Mouse (Mus musculus) lung, embryonic 15.5 days (tissue): ENCODE measurements around the gene Slc35b2. TPM values are rescaled to one million over a fixed set of nuclear protein-coding genes. Genes with fewer than 3 reads are reported as not detected.

Source experiments
- ATAC-seq: fragments of 200-750 bp; cut with Nextera tagmentation; 2 replicates; pipeline ENCODE4 v1.8.0; 2017; ENCODE audit warnings: moderate number of reproducible peaks, borderline replicate concordance; ENCODE audit not compliant: low FRiP score, low TSS enrichment; ENCODE audit errors: extremely low read depth
- H3K27ac ChIP-seq: fragments of 300-500 bp; sonication (generic); 2 replicates; pipeline ENCODE4 v1.5.1; 2015; ENCODE audit warnings: moderate library complexity, mild to moderate bottlenecking, inconsistent platforms
- H3K27me3 ChIP-seq: fragments of 300-500 bp; sonication (generic); 2 replicates; pipeline ENCODE4 v1.6.1; 2015; ENCODE audit warnings: inconsistent platforms
- H3K36me3 ChIP-seq: fragments of 300-500 bp; sonication (generic); 2 replicates; pipeline ENCODE4 v1.6.1; 2015; ENCODE audit warnings: inconsistent platforms
- H3K4me1 ChIP-seq: fragments of 300-500 bp; sonication (generic); 2 replicates; pipeline ENCODE4 v1.6.1; 2015; ENCODE audit warnings: inconsistent platforms
- H3K4me2 ChIP-seq: fragments of 300-500 bp; sonication (generic); 2 replicates; pipeline ENCODE4 v1.6.1; 2015; ENCODE audit warnings: inconsistent platforms, mild to moderate bottlenecking, moderate library complexity
- H3K4me3 ChIP-seq: fragments of 300-500 bp; sonication (generic); 2 replicates; pipeline ENCODE4 v1.5.1; 2015; ENCODE audit warnings: mild to moderate bottlenecking, inconsistent platforms
- H3K9ac ChIP-seq: fragments of 300-500 bp; sonication (generic); 2 replicates; pipeline ENCODE4 v1.6.1; 2015; ENCODE audit warnings: inconsistent platforms
- H3K9me3 ChIP-seq: fragments of 300-500 bp; sonication (generic); 2 replicates; pipeline ENCODE4 v1.6.1; 2016; ENCODE audit warnings: inconsistent platforms
- WGBS: fragments of 180-500 bp; shearing (Covaris S2); methylation state at CpG from one replicate; pipeline ENCODE4 v1.1.7; 2015; 5-methylcytosine and 5-hydroxymethylcytosine counted together
- polyA plus RNA-seq: library from polyadenylated mRNA; unstranded; fragments of >200 nt; fragmentation: Nextera tagmentation; extraction: Ambion mirVana; gene quantifications from 2 replicates; pipeline ENCODE4 v1.2.1, GENCODE M21; 2015

Slc35b2 gene
- polyA plus RNA-seq, 1 experiment from 2014 or later, result 141 TPM

- H3K4me2 ChIP-seq, result peak overlapping the region; percentile 94
- no peak overlapping the region for H3K27ac ChIP-seq
- no peak for ATAC-seq
- H3K9ac ChIP-seq, result no peak overlapping the region
- H3K4me1 ChIP-seq, result peaks cover 10% of the 10 kb centered on the region
- WGBS, result 52% methylated on average over 3 of the region's 3 CpGs
- no peaks in the 10 kb centered on the region for H3K36me3 ChIP-seq
- peaks cover 28% of the 10 kb centered on the region for H3K27me3 ChIP-seq
- no peaks in the 10 kb centered on the region for H3K9me3 ChIP-seq
- peak overlapping the region; percentile 55 for H3K4me3 ChIP-seq
Measured at GRCm38 (mm10) chr17:45556514-45557245, 7.0 kb upstream of the Slc35b2 start.

GRCm38 (mm10) chr17:45557246-45557824, 6.3 kb upstream of the Slc35b2 start:
- 56% methylated on average over 7 of the region's 7 CpGs for WGBS
- Histone ChIP-seq H3K27me3 (peaks cover 28% of the 10 kb centered on the region), H3K4me3 (no peak overlapping the region)

GRCm38 (mm10) chr17:45557998-45558862, 5.4 kb upstream of the Slc35b2 start:
- H3K9me3 ChIP-seq, result no peaks in the 10 kb centered on the region
- H3K27me3 ChIP-seq, result peaks cover 24% of the 10 kb centered on the region
- ATAC-seq, result no peak
- WGBS, result 56% methylated on average over 16 of the region's 16 CpGs
- no peak overlapping the region for H3K4me2 ChIP-seq
- H3K4me1 ChIP-seq, result peaks cover 7% of the 10 kb centered on the region
- no peak overlapping the region for H3K4me3 ChIP-seq
- H3K27ac ChIP-seq, result no peak overlapping the region
- H3K36me3 ChIP-seq, result no peaks in the 10 kb centered on the region
- H3K9ac ChIP-seq, result no peak overlapping the region

More at GRCm38 (mm10) chr17:45557246-45557824, 6.3 kb upstream of the Slc35b2 start:
- Histone ChIP-seq H3K4me2 (peak overlapping the region; percentile 94; the same call in 1 of the 2 replicates), H3K9me3 (no peaks in the 10 kb centered on the region), H3K27ac (no peak overlapping the region), H3K9ac (no peak overlapping the region), H3K36me3 (no peaks in the 10 kb centered on the region), H3K4me1 (peaks cover 7% of the 10 kb centered on the region)
- ATAC-seq, result no peak

GRCm38 (mm10) chr17:45559732-45560525, 3.7 kb upstream of the Slc35b2 start:
- H3K27ac ChIP-seq, result no peak overlapping the region
- H3K4me1 ChIP-seq, result peaks cover 13% of the 10 kb centered on the region
- H3K36me3 ChIP-seq, result no peaks in the 10 kb centered on the region
- H3K4me3 ChIP-seq, result no peak overlapping the region
- no peak for ATAC-seq
- peaks cover 17% of the 10 kb centered on the region for H3K27me3 ChIP-seq
- WGBS, result 80% methylated on average over 15 of the region's 15 CpGs
- no peaks in the 10 kb centered on the region for H3K9me3 ChIP-seq
- H3K9ac ChIP-seq, result no peak overlapping the region
- no peak overlapping the region for H3K4me2 ChIP-seq

GRCm38 (mm10) chr17:45563216-45563615, 458 bp upstream of the Slc35b2 start:
- no peaks in the 10 kb centered on the region for H3K27me3 ChIP-seq
- WGBS, result 68% methylated on average over 12 of the region's 12 CpGs
- no peak for ATAC-seq
- no peak overlapping the region for H3K27ac ChIP-seq
- peaks cover 26% of the 10 kb centered on the region for H3K36me3 ChIP-seq
- H3K9ac ChIP-seq, result no peak overlapping the region
- H3K4me1 ChIP-seq, result peaks cover 21% of the 10 kb centered on the region
- peak overlapping the region; percentile 96 for H3K4me3 ChIP-seq
- no peaks in the 10 kb centered on the region for H3K9me3 ChIP-seq
- no peak overlapping the region for H3K4me2 ChIP-seq

DNA sequence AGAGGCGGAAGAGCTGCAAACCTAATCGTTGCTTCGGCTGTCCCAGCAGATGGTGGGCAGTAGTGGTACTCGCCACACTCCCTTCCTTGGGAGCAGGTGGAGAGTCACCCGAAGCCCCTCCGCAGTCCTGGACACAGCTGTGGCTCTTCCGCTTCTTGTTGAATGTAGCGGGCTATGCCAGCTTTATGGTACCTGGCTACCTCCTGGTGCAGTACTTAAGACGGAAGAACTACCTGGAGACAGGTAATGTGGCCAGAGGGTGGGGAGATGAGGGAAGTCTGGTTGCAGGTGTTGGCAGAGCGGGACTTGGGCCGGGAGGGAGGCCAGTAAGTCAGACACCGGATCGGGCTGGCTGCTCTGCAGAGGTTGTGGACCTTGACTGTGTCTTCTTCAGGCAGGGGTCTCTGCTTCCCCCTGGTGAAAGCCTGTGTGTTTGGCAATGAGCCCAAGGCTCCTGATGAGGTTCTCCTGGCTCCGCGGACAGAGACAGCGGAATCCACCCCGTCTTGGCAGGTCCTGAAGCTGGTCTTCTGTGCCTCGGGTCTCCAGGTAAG, 934 bp downstream of the Slc35b2 start:
- peaks cover 40% of the 10 kb centered on the region for H3K36me3 ChIP-seq
- H3K4me3 ChIP-seq, result peak overlapping the region; percentile 96
- no peaks in the 10 kb centered on the region for H3K27me3 ChIP-seq
- peaks cover 28% of the 10 kb centered on the region for H3K4me1 ChIP-seq
- H3K4me2 ChIP-seq, result peak overlapping the region; percentile 83
- peak overlapping the region; percentile 82 for H3K27ac ChIP-seq
- no peaks in the 10 kb centered on the region for H3K9me3 ChIP-seq
- no peak for ATAC-seq
- H3K9ac ChIP-seq, result peak overlapping the region; percentile 97
- WGBS, result 6% methylated on average over 18 of the region's 18 CpGs

GRCm38 (mm10) chr17:45565103-45565502, 1.4 kb downstream of the Slc35b2 start:
- Histone ChIP-seq H3K4me2 (peak overlapping the region; percentile 83), H3K4me3 (peak overlapping the region; percentile 96), H3K27ac (no peak overlapping the region), H3K9ac (0 out of 2 replicates have a peak overlapping the region, but pooled peaks have one; percentile 97), H3K27me3 (no peaks in the 10 kb centered on the region), H3K4me1 (peaks cover 33% of the 10 kb centered on the region), H3K36me3 (peaks cover 45% of the 10 kb centered on the region), H3K9me3 (no peaks in the 10 kb centered on the region)
- ATAC-seq, result no peak
- 90% methylated on average over 11 of the region's 11 CpGs for WGBS

- Histone ChIP-seq H3K4me3 (no peak overlapping the region), H3K36me3 (peaks cover 54% of the 10 kb centered on the region), H3K27me3 (no peaks in the 10 kb centered on the region), H3K9ac (no peak overlapping the region), H3K4me2 (no peak overlapping the region), H3K9me3 (no peaks in the 10 kb centered on the region), H3K4me1 (peaks cover 41% of the 10 kb centered on the region), H3K27ac (no peak overlapping the region)
- WGBS, result 63% methylated on average over 1 of the region's 1 CpGs
- ATAC-seq, result no peak
Measured at GRCm38 (mm10) chr17:45566031-45566359, 2.3 kb downstream of the Slc35b2 start.

- Histone ChIP-seq H3K27me3 (no peaks in the 10 kb centered on the region), H3K4me1 (peaks cover 47% of the 10 kb centered on the region), H3K4me3 (no peak overlapping the region), H3K9ac (no peak overlapping the region), H3K4me2 (no peak overlapping the region), H3K9me3 (no peaks in the 10 kb centered on the region), H3K36me3 (peaks cover 60% of the 10 kb centered on the region), H3K27ac (no peak overlapping the region)
- ATAC-seq, result no peak
- WGBS, result 51% methylated on average over 18 of the region's 18 CpGs
Measured at GRCm38 (mm10) chr17:45566360-45567161, 2.9 kb downstream of the Slc35b2 start.

GRCm38 (mm10) chr17:45567162-45567601, 3.5 kb downstream of the Slc35b2 start:
- ATAC-seq, result no peak
- Histone ChIP-seq H3K9me3 (no peaks in the 10 kb centered on the region), H3K27me3 (no peaks in the 10 kb centered on the region), H3K4me3 (no peak overlapping the region), H3K9ac (no peak overlapping the region), H3K4me2 (no peak overlapping the region), H3K4me1 (peaks cover 51% of the 10 kb centered on the region), H3K36me3 (peaks cover 64% of the 10 kb centered on the region), H3K27ac (no peak overlapping the region)
- 21% methylated on average over 4 of the region's 4 CpGs for WGBS
